ENCODE assay signal across 9 mouse cellular contexts in genomic region chr16:18798841-18799240, GRCm38 (mm10). TPM values are rescaled to one million over a fixed set of nuclear protein-coding genes. Genes with fewer than 3 reads are reported as not detected.
DNase-seq lines count a peak whose midpoint lies in the region; ATAC-seq and TF ChIP-seq lines count a peak whose summit lies in the region.
"Had no signal": no experiment of that assay in that cellular context is flagged by ENCODE, and none has a peak within 500 bp of the region (broad histone marks: within the 10 kb centered on the region; RNA-seq: fewer than 3 reads in every experiment).

No protein-coding gene starts in this region.

- DNase-seq in ovary, postnatal 14 days (ENCODE audit: low spot score) = peak; percentile 21
- DNase-seq in ovary, postnatal 10 days (ENCODE audit: low spot score) = no peak
- peak; percentile 77 for DNase-seq in adrenal gland, postnatal 10 days
- peak; percentile 69 for DNase-seq in kidney, adult 18-20 months
- peak; percentile 78 to 82 for DNase-seq in left cerebral cortex, postnatal 25 days (ENCODE audit: low spot score in 2 of 2)
- DNase-seq in B cell, adult 2 months = no peak

- 70% methylated on average over 2 of the region's 2 CpGs for WGBS in forebrain, embryonic 15.5 days
- 42% methylated on average over 2 of the region's 2 CpGs for WGBS in olfactory bulb, adult 2 months

- no peak overlapping the region for H3K9ac ChIP-seq in forebrain, embryonic 15.5 days (replicated peaks)
- H3K9ac ChIP-seq: embryonic facial prominence, embryonic 13.5 days had no signal

- 0 out of 2 replicates have a peak, but pooled peaks have one; percentile 23 for TF ChIP-seq CTCF in olfactory bulb, adult 2 months (IDR thresholded peaks at IDR 0.05; ENCODE audit: insufficient read depth, low read depth, low read length)

- ATAC-seq in forebrain, embryonic 15.5 days (replicated peaks) = 0 out of 2 replicates have a peak, but pooled peaks have one; percentile 48

- no peaks in the 10 kb centered on the region for H3K4me1 ChIP-seq in forebrain, embryonic 15.5 days
- no peaks in the 10 kb centered on the region for H3K4me1 ChIP-seq in olfactory bulb, adult 2 months (ENCODE audit: control insufficient read depth, insufficient read depth, low read length)
- H3K4me1 ChIP-seq: embryonic facial prominence, embryonic 13.5 days had no signal

- H3K27ac ChIP-seq in forebrain, embryonic 15.5 days (replicated peaks) = no peak overlapping the region
- H3K27ac ChIP-seq in olfactory bulb, adult 2 months (ENCODE audit: insufficient read depth, low read depth, low read length) = no peak overlapping the region
- H3K27ac ChIP-seq: embryonic facial prominence, embryonic 13.5 days had no signal

- no peak overlapping the region for H3K4me3 ChIP-seq in forebrain, embryonic 15.5 days
- no peak overlapping the region for H3K4me3 ChIP-seq in olfactory bulb, adult 2 months (ENCODE audit: insufficient read depth, low read depth, low read length)
- H3K4me3 ChIP-seq: embryonic facial prominence, embryonic 13.5 days had no signal

- no peaks in the 10 kb centered on the region for H3K9me3 ChIP-seq in forebrain, embryonic 15.5 days
- H3K9me3 ChIP-seq: embryonic facial prominence, embryonic 13.5 days had no signal

- intact Hi-C loops in left cerebral cortex, postnatal 25 days (cut with DNase I) = loop anchor here (1.0 to 5.0 kb wide), 3 partner anchors 103 to 357 kb away; partner anchors contain the start of gene Gm49601

- TF ChIP-seq POLR2A in olfactory bulb, adult 2 months (IDR thresholded peaks at IDR 0.05; ENCODE audit: insufficient read depth, low read depth, low read length) = no peak

- H3K36me3 ChIP-seq in forebrain, embryonic 15.5 days = peaks cover 10% of the 10 kb centered on the region; the same call in 1 of the 2 replicates

- H3K27me3 ChIP-seq in forebrain, embryonic 15.5 days = no peaks in the 10 kb centered on the region
- H3K27me3 ChIP-seq: embryonic facial prominence, embryonic 13.5 days had no signal

- H3K4me2 ChIP-seq in forebrain, embryonic 15.5 days (replicated peaks) = no peak overlapping the region
- H3K4me2 ChIP-seq: embryonic facial prominence, embryonic 13.5 days had no signal

RNA-seq across cellular contexts. Expression of gene Ufd1, which starts 12.7 kb away (rescaled TPM):
- 10 to 100 TPM; 90.3 to 91.3 TPM for total RNA-seq in adrenal gland, postnatal 10 days (2021)
- 121 and 127 TPM in 2 replicates for polyA plus RNA-seq in forebrain, embryonic 15.5 days (2015; fragmentation: Nextera tagmentation; extraction: Ambion mirVana)
- total RNA-seq in left cerebral cortex, postnatal 25 days (2021) = 10 to 100 TPM; 87.2 to 96.9 TPM
- 154 TPM in 1 of 2 replicates, not detected in the other for polyA plus RNA-seq in olfactory bulb, adult 2 months (2012; ENCODE audit: insufficient read depth, insufficient read length, low replicate concordance, missing spikeins)

RNA-seq across cellular contexts. Expression of gene Cdc45, which starts 12.9 kb away (rescaled TPM):
- 10 to 100 TPM; 12.9 to 14.6 TPM for total RNA-seq in adrenal gland, postnatal 10 days (2021)
- polyA plus RNA-seq in forebrain, embryonic 15.5 days (2015; fragmentation: Nextera tagmentation; extraction: Ambion mirVana) = 24.8 and 27.3 TPM in 2 replicates
- 1 to 10 TPM; 1.6 to 1.7 TPM for total RNA-seq in left cerebral cortex, postnatal 25 days (2021)
- polyA plus RNA-seq in olfactory bulb, adult 2 months (2012; ENCODE audit: insufficient read depth, insufficient read length, low replicate concordance, missing spikeins) = not detected in 2 replicates

RNA-seq across cellular contexts. Expression of gene Cldn5, which starts 22.2 kb away (rescaled TPM):
- 100 to 1,000 TPM in 1 of 2 experiments, 10 to 100 TPM in 1; 98.7 to 118 TPM for total RNA-seq in adrenal gland, postnatal 10 days (2021)
- 86.7 and 94.4 TPM in 2 replicates for polyA plus RNA-seq in forebrain, embryonic 15.5 days (2015; fragmentation: Nextera tagmentation; extraction: Ambion mirVana)
- total RNA-seq in left cerebral cortex, postnatal 25 days (2021) = 10 to 100 TPM; 51.1 to 67.2 TPM
- polyA plus RNA-seq in olfactory bulb, adult 2 months (2012; ENCODE audit: insufficient read depth, insufficient read length, low replicate concordance, missing spikeins) = not detected in 2 replicates

RNA-seq across cellular contexts. Expression of gene 2510002D24Rik, which starts 37.5 kb away (rescaled TPM):
- total RNA-seq in adrenal gland, postnatal 10 days (2021) = 10 to 100 TPM; 17.9 to 24.1 TPM
- 30.7 and 31.2 TPM in 2 replicates for polyA plus RNA-seq in forebrain, embryonic 15.5 days (2015; fragmentation: Nextera tagmentation; extraction: Ambion mirVana)
- 10 to 100 TPM; 24.4 to 24.6 TPM for total RNA-seq in left cerebral cortex, postnatal 25 days (2021)
- polyA plus RNA-seq in olfactory bulb, adult 2 months (2012; ENCODE audit: insufficient read depth, insufficient read length, low replicate concordance, missing spikeins) = not detected in 2 replicates

RNA-seq across cellular contexts. Expression of gene Gm28539, which starts 37.5 kb away (rescaled TPM):
- under 1 TPM; 0.39 to 0.70 TPM for total RNA-seq in adrenal gland, postnatal 10 days (2021)
- not detected in 2 replicates for polyA plus RNA-seq in forebrain, embryonic 15.5 days (2015; fragmentation: Nextera tagmentation; extraction: Ambion mirVana)
- total RNA-seq in left cerebral cortex, postnatal 25 days (2021) = 1 to 10 TPM in 1 of 2 experiments, under 1 TPM in 1; 0.98 to 1.7 TPM
- polyA plus RNA-seq in olfactory bulb, adult 2 months (2012; ENCODE audit: insufficient read depth, insufficient read length, low replicate concordance, missing spikeins) = not detected in 2 replicates
- polyA plus RNA-seq: embryonic facial prominence, embryonic 13.5 days had no signal

Comparison
In these comparisons a context has a peak if more than half of its experiments do, and no peak if none do; other contexts are left out.
1. DNase-seq: peak in ovary, postnatal 14 days (single experiment), adrenal gland, postnatal 10 days (single experiment), kidney, adult 18-20 months (single experiment) and left cerebral cortex, postnatal 25 days (2 of 2); none in ovary, postnatal 10 days (single experiment) and B cell, adult 2 months (0 of 2).
2. RNA of gene Cdc45, which starts 12.9 kb away (total RNA-seq): 12.9 to 14.6 TPM in adrenal gland, postnatal 10 days; 1.6 to 1.7 TPM in left cerebral cortex, postnatal 25 days; every median in the first group is over 4 times any median in the second.